Mouse (Mus musculus) right cerebral cortex, postnatal 10 days (tissue): ENCODE data around the gene Galt.

ENCODE experiments used
- DNase-seq, 2 experiments: peaks; one replicate each; pipeline ENCODE4 v3.0.0; 2021; ENCODE audit warnings: low spot score in 2 of 2

The Galt gene

DNA sequence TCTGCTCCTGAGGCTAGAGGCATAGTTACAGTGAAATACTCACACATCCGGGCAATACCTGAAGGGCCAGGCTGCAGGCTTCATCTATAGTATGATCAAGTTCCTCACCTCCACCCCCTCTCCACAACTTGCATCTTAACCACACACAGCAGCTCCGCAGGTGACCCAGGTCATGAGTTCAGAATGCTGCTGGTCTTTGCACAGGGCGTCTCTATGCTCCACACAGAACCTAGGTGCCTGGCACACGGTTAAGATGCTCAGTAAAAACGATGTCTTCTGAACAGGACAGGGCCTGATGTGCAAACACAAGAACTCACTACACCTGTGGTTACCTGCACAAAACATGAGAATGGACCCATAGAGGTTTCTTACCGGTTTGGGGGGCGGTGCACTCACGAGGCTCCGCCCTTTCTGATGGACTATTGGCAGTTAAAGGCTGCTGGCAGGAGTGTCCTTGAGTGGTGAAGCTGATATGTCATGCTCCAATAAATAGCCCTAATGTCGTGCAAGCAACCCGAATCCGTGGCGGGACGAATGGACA, at the start of gene Galt:
Gene Galt (plus strand): TSS at position 432 of the 541 bp plus-strand sequence.
- DNase-seq: no peak

DNA sequence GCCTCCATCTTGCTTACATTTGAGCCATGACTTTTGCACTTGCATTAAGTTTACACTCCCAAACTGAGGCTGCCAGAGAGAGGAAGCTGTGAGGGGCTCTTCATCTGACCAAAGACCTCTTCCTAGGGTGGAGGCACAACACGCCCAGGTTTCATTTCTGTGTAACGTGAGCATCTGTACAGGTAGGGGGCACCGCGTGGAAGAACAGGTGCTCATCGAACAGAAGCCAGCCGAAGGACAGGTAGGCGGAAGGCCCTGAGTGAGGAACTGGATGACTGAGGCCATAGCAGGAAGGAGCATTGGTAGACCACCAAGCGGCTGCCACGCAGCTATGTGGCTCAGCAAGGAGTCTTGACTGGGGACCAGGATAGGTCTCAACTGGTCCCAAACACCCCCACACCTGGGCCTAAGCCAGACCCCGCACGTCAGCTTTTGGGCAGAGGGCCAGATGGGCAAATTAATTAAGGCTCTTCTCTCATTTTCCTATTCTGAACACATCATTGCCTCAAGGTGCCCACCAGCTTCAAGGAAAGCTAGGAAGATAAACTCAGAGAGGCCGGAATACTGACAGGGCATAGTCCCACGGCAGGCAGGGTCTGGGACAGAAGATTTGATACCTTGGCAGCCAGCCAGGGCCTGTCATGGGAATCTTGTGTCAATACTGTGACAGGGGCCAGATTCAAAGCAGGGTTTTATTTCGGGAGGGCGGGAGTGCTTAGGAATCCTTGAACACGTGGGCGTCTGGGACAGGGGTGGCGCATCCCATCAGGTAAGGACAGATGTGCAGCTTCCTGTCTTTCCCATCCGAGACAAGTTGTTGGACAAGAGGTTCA, 48.9 kb upstream of the Galt start:
- peak in 1 of 2 experiments; percentile 62 for DNase-seq

DNA sequence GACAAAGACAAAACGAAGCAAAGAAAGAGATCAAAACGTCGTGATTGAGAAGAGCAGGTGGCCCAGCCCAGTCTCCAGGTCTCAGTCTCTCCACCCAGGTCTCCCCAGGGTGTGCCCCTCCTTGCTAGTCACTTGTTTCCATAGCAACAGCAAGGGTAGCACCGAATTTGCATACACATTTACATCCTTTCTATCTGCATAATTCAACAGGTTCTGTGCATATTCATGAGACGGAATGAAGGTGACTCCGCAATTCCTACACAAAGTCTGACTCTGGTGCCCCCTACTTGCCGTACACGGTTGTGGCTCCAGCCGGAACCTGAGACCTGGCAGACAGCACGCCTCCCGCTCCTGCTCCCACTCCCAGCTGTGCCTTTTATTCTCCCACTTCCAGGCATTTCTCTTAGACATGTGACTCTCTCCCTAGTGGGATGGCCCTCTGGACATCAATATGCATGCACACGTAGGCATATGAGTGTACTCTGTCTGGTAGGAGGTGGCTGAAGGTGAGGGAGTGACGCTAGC, 48.0 kb upstream of the Galt start:
- peak; percentile 83 to 86 for DNase-seq

DNA sequence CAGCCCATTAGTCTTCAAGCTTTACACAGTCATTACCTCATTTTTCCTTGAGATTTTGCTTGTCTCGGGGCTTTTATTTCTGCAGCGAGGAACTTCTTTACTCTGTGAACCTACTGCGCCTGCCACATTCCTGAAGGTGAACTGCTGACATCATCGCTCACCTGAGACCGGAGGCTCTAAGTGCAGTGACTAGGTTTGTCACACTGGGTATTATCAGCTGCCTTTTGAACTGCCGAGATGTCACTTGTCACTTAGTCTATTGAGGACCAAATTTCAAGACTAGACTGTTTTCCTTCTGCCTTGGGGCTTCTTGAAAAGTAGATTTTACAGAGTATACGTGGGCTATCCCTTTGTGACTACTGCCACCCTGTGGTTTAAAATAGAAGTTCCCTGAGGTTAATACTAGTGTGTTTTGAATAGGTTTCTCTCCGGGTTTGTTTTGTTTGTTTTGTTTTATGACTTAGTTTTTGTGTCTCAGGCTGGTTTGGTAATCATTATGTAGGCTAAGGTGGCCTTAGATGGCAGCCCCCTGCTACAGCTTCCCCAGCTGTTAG, 46.8 kb upstream of the Galt start:
- DNase-seq: peak in 1 of 2 experiments; percentile 41

DNA sequence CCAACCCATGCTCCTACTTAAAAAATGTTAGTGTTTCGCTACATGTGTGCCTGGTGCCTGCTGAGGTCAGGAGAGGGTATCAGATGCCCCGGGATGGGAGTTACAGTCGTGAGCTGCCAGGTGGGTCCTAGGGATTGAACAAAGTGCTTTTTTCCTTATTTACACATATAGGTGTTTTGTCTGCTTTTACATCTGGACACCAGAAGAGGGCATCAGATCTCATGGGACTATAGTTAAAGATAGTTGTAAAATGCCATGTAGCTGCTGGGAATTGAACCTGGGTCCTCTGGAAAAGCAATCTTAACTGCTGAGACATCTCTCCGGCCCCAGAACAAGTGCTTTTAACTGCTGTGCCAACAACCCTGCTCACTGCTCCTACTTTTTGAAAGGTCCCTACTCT, 44.8 kb upstream of the Galt start:
- DNase-seq: no peak

DNA sequence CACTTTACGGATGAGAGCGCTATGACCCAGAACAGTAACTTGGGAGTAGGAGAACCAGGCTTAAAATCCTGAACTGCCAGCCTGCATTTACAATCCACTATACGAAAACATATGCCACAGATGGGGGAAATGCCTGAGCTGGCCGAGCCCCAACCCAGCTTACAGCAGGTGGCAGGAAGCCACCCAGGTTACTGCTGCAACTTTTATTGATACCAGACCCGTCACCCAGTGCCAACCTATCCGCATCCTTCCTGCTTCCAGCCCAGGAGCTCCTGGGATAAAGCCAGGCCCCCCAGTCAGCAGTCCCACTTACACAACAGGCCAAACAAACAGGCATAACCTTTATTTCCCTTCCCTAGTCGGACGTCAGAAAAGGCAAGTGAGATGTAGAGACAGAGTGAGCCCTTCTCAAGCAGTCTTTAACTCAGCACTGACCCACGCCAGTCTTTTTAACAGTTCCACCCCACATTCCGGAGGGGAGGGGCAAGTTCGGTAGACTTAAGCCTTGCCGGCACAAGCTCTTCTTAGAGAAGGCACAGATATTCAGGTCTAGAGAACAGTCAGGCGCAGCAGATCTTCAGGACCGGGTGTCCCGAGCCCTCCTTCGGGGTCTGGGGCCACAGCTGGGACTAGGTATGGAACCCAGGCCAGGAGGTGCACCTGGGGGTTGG, 43.2 kb upstream of the Galt start:
- peak in 1 of 2 experiments; percentile 25 for DNase-seq

DNA sequence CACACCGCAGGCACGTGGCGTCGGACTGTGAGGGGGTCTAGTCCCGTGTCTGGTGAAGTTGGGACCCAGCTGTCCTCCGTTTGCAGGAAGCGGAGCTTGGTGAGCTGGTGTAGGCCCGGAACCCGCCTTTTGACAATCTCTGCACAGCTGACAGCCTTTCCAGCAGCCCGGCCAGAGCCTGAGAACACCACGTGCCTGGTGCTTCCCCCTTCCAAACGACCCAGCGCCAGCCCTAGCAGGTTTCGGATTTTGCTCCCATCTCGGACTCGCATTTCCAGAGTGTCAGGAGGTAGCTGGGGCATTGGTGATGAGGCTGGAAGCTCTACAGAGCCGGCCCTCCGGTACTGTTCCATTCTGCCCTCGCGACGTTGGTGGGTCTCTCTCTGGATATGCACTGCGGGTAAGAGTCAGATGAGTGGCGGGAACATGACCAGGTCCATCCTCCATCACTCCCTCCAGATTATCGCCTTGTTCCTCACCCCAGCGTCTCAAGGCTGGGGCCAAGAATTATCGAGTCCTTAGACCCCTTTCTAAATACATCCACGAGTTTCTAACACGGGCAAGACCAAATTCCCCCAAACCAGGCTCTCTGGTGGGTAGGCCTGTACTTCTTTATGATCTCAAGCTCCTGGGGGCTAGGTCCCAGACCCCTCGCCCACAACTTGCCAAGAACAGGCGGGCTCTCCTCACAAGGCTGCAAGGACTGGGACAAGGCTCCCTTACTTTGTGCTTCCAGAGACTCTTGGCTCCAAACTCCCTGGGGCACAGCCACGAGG, 42.4 kb upstream of the Galt start:
- DNase-seq: peak in 1 of 2 experiments; percentile 49

DNA sequence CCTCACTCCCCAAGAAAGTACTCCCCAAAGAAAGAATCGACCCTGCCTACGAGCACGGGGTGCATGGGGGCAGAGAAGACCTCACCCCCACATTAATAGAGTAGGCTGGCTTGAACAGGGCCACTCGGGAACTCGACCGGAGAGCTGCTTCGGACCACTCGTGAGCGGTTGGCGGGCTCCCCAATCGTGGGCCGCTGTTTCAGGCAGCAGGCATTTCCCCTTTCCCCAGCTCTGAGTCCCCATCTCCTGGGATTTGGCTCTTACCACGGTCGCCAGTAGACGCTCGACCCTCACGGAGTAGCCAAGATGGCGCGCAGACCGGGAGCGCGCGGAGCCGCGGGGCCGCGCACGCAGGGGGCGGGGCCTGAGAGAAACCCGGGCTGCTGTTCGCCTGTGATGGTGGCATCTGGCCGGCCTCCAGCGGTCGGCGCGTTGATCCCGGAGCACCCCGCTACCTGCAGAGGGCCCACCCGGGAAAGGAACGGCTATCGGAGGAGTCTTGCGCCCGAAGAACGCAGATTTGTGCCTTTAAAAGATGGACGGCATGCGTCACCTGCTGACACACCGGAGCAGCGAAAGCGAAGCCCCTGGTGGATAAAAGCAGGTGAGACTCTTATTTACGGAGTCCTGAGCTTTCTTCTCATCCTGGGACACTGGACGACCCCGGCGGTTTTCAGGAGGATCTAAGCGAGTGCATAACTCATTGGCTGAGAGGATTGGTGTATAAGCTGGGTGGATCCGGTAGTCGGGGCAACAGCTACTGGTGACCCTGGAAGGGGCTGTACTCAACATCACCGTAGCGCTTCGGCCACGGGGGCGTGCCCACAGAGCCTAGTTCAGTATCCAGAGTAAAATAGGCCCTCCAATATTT, 41.6 kb upstream of the Galt start, which contains the start of gene Rpp25l:
Gene Rpp25l (minus strand): TSS at position 338 of the 871 bp plus-strand sequence.
- DNase-seq: peak; percentile 87 to 88

DNA sequence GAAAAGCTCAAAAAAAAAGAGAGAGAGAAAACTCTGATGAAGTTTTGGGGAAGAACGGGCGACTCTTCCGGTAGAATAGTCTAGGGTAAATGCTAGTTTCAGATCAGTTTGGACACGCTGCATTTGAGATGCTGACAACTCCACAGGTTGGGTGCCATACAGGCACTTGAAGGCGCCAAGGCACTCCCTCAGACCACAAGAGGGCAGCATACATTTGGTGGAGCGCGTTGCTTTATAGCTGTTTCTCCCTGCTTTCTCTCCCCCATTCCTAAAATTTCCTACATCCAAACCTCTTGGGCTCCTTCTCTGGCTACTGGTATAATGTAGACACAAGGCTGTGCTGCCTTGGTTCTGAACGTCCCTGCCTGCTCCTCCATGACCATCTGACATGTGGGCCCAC, 40.8 kb upstream of the Galt start:
- peak; percentile 86 for DNase-seq

DNA sequence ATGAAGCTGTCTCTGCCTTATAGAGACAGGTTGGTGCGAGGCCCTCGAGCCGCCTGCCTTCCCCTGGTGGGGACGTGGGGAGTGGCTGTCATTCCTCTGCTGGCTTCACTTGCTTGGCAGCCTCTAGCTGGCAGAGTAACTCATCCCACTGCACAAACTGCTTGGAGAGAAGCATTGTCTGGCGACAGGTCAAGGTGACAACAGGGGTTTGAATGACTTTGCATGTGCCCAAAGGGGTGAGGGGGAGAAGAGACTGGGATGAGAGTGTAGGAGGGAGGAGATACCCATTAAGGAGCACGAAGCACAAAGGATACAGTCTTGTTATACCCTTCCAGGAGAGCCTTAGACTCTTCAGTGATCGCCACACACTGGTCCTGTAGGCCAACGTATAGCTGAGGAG, 39.9 kb upstream of the Galt start:
- no peak for DNase-seq

DNA sequence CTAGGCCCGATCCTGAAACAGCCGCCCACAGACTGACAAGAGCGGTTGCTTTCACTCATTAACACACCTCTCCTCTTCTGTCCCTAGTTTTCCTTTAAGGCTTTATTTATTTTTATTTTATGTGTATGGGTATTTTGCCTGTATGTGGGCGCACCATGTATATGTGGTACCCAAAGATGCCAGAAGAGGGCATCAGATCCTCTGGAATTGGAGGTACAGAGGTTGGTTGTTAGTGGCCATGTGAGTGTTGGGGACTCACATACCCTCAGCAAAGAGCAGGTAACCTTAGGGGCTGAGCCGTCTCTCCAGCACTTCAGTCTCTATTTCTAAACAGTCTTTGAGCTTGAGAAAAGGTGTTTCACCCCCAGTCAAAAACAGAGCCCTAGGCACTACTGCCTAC, 39.4 kb upstream of the Galt start:
- DNase-seq: peak in 1 of 2 experiments; percentile 64

DNA sequence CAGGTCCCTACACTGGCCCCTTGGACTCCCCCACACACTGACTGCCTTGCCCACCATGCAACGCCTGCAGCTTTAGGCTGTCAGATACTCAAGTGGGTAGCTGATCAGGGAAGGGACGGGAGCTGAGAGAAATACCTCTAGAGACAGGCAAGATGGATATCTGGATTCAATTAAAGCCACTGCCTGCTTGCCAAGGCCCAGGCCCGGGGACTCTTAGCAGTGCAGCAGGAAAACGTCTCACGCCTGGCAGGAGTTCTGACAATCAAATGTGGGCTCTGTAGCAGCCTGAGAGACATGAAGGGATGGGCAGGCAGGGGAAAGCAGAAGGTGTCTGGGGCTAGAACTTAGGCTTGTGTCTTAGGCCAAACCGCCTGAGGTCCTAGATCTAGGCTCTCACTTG, 38.2 kb upstream of the Galt start:
- no peak for DNase-seq

DNA sequence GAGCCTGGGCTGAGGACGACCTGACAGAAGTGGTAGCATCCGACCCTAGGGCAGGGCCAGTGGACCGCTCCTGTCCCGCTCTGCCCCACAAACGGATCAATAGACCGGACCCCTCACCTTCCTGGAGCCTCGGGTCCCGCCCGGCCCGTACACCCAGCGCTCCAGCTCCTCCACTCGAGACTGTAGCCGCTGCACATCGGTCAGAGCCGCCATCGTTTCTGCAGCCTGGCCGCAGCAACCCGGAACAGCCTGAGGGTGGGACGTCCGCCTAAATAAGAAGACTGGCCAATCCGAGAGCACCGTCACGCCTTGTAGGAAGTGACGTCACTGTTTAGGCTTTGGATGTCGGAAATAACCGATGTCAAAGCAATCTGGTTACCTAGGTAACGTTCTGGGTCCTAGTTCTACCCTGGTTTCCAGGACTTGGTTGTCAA, 32.1 kb upstream of the Galt start, which contains the start of gene Dctn3:
Gene Dctn3 (minus strand): TSS at position 253 of the 434 bp plus-strand sequence.
- DNase-seq: peak; percentile 95 to 98

DNA sequence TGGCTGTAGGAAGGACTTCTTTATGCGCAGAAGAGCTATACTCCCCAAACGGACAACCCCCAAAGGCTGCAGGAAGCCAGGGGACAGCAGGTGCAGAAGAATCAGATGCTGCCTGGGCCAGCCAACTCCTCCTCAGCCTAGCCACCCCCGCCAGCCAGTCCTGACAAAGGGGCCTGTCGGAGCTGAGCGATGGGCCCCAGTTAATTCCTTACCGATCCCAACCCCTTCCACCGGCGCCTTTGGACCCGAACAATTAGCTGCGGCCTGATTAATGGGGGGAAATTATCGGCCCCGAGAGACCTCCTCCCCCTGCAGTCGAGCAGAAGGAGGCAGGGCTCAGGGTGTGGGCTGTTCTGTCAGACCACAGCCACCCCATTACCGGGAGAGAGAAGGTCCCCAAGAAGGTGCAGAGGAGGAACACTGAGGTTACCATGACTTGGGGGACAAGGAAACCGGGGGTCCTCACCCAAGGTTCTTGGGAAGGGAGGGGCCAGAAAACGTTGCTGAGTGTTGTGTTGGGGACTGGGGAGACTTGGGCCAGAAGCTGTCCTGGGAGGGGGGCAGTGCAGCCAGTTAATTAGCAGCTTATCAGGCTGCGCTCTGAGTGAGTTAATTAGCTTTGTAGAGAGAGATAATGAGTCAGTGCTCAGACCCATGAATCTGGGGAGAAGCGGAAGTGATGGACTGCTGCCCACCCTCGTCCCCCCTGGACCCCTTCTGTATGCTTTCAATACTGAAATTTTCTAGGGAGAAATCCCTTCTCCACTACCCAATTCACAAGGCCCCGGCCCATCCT, 28.0 kb upstream of the Galt start:
- DNase-seq: no peak

DNA sequence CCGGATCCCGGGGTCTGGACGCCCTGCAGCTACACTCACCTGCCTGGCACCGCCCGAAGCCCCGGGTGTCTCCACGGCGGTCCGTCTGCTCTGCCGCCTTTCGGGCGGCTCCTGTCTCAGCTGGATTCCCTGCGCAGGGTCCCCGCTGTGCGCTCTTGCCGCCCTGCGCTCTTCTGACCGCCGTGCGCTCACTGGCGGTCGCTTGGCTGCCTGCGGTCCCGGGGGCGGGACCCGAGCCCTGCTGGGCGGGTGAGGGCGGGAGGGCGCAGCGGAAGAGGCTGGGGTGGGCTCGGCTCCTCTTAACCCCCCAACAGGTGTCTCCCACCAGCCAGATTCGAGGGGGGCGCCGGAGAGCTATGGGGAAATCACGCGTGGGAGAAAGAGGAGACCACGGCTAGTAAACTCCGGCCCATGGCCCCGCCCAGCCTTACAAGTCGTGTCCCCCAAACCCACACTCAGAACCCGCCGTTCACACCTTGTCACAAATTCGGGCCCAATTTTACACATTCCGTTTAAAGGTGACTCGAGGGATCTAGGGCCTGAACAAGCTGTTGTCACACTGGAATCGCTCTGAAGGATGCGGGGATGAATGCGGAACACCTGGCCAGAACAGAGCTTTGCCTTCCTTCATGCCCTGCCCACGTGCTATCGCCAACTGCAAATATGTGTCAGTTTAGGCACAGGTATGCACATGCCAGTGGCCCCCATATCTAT, 23.8 kb upstream of the Galt start, which contains the start of gene Arid3c:
Gene Arid3c (minus strand): TSS at position 91 of the 714 bp plus-strand sequence.
- no peak for DNase-seq

DNA sequence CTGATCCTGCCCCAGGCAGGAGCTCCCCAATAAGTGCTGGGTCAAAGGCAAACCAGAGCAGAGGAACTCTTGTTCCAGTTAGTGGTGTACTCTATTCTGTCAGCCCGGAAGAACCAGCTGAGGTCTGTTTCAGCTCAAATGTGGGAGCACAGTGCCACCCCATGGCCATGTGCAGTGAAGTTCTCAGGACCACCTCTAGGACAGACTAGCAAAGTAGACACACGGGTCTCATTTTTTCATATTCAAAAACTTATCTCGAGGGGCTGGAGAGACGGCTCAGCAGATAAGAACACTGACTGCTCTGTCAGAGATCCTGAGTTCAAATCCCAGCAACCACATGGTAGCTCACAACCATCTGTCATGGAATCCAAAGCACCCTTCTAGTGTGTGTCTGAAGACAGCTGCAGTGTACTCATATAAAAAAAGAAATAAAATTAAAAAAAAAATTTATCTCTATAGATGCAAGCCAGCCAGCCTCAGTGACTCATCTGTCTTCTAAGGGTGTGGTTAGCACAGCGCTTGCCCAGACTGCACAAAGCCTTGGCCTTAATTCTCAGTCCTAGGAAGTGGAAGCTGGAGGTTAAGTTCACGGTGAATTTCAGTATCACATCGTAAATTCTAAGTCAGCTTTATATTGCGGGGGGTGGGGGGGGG, 17.3 kb upstream of the Galt start:
- DNase-seq: peak; percentile 86 to 90

DNA sequence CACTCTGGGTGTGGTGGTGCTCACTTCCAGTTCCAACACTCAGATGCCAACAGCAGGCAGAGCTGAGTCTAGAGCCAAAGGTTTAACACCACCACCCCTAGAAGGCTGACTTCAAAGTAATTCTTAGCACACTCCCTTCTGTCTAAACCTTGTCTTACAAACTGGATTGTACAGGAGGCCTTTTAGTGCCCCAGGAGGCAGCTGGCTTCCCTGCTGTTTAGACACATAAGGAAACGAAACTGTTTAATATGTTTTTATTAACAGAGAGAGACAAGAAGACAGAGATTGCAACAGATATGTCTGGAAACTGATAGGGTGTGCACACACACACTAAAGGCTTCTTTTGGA, 16.8 kb upstream of the Galt start:
- no peak for DNase-seq

DNA sequence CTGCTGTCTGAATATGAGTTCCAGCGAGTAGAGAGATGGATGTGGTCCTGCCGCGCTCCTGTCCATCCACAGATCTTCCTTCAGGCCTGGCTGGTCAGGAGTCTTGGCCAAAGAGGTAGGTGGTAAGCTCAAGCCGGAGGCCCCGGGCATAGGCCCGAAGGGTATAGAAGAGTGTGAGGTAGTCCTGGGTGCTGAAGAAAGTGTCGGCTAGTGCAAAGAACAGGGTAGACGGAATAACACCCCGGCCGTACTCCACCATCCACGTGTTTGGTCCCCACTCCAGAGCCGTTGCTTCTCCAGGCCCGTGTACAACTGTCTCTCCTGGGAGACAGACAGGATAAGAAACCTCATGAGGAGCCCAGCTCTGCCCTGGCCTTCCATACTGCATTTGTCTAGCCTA, 15.8 kb upstream of the Galt start:
- no peak for DNase-seq
